Mouse (Mus musculus): Measurements from ENCODE around the gene Gemin7.
A peak's percentile ranks its signal among the peaks of the same experiment; 100 is the strongest.
"Not testable (repeated sequence)": the region's sequence is repeated elsewhere in the genome, so short reads cannot be mapped to it uniquely, and the experiment has no call there.

Gene Gemin7

DNA sequence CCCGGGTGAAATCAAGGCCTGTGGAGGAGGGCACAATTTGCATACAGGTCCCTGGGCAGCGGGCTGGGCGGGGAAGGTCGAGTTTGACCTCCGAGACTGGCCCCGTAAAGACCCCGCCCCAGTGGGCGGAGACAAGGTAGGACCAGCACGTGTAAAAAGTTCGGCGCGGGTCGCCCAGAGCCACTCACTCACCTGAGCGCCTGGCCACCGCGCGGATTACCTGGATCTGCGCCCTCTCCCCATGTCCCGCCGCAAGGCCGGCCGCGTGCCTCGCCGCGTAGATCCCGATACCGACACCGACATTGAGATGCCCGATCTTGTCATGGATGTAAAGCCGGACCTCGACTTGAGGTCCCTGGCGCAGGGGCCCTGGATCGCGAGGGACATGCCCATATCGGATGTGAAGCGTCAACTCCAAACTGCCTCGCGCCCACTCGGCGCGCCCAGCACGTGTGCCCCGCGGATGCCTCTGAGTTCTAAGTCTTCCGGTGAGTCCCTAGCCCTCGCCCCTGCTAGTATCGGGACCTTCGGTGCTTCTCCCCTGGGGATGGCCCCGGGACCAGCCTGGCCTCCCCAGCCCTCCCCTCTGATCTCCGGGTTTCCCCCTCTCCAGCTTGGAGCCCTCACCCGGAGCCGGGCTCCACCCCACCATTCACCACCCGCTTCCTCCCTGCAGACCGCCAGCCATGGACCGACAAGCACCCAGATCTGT lies at the start of gene Gemin7, which contains the start of gene Zfp296:
Gemin7 (minus strand) TSS at position 455 of the 712 bp plus-strand sequence.
Zfp296 (plus strand) TSS at position 147 of the 712 bp plus-strand sequence.
- DNase-seq, result peak; percentile 50 to 51

DNA sequence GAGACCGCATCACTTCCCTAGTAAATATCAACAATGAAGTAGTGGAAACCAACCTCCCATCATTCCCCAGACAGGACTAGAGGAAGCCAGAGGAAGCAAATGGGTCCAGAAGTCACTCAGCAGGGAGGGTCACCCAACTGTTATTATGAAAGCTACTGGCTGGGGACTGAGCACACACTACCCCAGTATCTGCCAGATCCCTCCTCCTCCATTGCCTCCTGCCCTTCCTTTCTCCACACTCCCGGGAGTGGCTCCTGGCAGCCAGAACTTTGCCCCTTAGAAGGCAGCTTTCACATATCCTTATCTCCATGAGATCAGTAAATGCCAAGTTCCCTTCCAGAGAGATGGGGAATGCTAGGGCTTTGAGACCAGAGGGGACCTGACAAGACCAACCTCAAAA lies 46.0 kb upstream of the Gemin7 start:
- DNase-seq, result no peak

DNA sequence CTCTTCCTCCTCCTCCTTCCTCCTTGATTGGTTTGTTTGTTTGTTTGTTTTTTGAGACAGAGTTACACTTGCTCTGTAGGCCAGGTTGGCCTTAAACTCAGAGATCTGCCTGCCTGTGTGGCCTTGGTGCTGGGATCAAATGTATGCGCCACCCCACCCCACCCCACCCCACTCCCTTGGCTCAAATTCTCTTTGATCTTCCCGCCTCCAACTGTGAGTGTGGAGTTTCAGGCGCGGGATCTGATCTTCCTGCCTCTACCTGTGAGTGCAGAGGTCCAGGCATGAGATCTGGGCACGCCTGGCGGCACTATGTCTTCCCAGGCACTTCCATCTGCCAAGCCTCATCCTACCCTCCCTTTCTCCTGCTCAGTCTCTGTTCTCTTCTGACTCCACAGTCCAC lies 44.8 kb upstream of the Gemin7 start:
- DNase-seq, result no peak

DNA sequence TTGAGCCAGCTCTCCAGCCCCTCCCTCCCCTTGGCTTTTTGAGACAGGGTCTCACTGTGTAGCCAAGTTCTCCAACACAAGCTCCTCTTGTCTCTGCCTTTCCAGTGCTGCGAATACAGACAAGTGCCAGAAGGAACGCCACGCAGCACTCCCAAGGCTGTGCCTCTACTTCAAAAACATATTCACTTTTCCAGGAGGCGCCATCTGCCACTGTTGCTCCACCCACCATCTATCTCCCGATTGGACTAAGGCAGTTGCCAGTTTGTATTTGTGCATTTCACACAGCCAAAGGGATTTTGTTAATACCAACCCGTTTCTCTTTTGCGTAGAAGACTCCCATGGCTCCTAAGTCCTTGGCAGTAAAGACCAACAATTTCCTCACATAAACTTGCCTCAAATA lies 43.4 kb upstream of the Gemin7 start:
- DNase-seq, result no peak

DNA sequence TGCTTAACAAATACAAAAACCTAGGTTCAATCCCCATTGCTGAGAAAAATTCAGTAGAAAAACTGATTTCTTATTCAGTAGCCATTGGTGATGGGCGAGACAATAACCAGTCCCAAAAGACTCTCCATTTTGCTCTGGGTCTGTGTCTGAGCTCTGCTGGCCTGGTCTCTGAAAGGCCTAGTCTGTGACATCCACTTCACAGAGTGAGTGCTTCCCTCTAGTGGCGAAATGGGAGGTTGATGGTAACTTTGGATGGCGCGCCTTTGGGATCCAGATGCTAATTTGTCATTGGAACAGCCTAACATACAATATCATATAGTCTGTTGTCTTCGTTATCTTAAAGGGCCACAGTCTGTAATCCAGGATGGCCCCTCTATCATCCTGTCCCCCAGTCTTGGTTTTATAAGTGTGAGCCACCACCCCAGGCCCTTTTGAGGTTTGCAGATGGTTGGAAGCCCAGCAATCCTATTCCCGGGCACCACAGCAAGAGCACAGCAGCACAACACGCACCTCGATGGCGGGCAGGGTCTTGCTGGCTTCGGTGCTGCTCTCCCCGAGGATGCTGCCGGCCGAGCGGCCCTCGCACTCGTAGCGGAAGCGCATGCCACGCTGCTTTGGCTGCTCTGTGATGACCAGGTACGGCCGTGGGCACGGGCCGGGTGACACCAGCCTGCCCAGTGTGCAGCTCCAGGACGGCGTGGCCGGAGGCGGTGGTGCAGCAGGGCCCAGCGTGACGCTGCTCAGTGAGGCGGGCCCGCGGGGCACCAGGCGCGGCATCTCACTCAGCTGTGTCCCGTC lies 41.8 kb upstream of the Gemin7 start:
- peak; percentile 71 to 83 for DNase-seq

DNA sequence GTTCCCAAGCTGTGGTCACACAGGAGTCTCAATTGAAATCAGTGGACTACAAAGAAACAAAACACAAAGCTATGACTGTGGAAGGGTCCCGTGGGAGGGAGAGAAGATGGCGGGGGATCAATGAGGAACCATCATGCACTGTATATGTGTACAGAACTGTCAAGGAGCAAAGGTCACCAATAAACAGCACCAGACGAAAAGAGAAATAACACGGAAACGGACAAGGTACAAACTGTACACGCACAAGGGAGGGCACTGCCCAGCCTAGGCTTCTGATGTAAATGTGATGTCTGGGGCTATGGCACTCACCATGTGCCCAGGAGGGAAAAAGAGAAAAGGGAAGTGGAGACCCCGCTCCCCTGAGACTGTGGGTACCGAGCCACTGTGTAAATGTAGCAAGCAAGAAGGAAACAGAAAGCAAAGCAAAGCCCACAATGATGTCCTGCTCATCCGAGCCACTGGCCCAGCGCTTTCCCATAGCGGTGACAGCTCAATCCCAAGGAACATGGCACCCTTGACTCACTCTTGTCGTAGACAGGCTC lies 37.7 kb upstream of the Gemin7 start:
- no peak for DNase-seq

DNA sequence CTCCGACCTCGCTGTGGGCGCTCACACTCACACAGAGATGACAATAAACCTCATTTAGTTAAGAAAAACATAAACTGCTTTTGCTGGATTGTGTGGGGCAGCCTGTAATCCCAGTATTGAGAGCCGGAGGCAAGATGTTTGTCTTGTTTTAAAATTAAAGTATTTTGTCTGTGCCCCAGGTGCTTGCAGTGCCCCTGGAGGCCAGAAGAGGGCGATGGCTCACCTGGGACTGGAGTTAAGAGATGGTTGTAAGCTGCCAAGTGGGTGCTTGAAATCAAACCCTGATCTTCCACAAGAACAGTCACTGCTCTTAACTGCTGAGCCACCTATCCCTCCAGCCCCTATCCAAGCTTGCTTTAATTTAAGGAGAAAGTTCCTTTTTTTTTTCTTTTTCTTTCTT lies 33.6 kb upstream of the Gemin7 start:
- no peak for DNase-seq

DNA sequence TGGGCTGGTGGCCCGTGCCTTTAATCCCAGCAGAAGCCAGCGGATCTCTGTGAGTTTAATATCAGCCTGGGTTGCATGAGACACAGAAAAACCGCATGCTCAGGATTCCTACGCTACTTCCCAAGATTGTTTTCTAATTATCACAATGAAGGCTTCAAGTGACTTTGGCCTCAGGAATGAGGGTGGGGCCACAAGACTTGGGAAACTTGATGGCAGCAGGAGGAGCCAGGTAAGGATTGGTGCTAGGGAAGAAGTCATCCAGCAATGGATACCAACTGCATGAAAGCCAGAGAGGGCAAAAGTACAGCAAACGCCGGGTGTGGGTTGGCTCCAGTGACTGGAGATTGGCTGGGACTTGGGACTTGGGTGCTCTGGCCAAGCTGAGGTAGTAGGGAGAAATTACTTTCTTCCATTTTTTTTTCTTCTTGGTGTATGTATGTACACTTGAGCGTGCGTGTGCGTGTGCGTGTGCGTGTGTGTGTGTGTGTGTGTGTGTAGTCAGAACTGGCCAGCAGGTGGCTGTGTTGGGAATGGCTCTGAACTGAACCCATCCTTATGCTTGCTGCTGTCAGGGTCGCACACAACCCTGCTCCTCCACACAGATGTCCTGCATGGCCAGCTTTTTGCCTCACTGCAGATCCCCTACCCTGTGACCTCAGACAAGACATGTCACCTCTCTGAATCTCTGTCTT lies 32.4 kb upstream of the Gemin7 start:
- no peak for DNase-seq

DNA sequence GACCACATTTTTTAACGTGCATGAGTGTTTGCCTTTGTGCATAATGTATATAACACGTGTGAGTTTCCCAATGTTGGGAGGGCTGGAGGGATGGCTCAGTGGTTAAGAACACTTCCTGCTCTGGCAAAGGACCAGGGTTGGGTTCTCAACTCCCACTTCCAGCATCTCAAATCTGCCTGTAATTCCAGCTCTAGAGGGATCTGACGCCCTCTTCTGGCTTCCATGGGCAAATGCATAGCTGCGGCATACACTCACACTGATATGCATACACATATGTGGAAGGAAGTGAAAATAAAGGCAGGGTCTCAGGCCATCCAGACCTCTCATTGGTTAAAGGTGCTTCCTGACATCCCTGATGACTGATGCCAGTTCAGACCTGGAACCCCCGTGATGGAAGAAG lies 29.9 kb upstream of the Gemin7 start:
- no peak for DNase-seq

DNA sequence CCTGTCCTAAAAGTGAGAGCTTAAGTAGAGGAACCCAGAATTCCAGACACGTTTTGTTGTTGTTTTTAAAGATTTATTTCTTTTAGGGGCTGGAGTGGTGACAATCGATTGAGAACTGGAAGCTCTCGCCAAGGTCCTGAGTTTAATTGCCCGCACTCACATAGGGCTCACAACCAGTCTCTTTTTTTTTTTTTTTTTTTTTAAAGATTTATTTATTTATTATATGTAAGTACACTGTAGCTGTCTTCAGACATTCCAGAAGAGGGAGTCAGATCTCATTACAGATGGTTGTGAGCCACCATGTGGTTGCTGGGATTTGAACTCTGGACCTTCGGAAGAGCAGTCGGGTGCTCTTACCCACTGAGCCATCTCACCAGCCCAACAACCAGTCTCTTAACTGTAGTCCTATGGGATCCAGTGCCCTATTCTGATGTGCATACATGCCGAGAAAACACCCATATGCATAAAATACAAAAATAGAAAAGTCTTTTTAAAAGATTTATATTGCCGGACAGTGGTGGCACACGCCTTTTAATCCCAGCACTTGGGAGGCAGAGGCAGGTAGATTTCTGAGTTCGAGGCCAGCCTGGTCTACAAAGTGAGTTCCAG lies 27.3 kb upstream of the Gemin7 start:
- DNase-seq, result not testable (repeated sequence)

DNA sequence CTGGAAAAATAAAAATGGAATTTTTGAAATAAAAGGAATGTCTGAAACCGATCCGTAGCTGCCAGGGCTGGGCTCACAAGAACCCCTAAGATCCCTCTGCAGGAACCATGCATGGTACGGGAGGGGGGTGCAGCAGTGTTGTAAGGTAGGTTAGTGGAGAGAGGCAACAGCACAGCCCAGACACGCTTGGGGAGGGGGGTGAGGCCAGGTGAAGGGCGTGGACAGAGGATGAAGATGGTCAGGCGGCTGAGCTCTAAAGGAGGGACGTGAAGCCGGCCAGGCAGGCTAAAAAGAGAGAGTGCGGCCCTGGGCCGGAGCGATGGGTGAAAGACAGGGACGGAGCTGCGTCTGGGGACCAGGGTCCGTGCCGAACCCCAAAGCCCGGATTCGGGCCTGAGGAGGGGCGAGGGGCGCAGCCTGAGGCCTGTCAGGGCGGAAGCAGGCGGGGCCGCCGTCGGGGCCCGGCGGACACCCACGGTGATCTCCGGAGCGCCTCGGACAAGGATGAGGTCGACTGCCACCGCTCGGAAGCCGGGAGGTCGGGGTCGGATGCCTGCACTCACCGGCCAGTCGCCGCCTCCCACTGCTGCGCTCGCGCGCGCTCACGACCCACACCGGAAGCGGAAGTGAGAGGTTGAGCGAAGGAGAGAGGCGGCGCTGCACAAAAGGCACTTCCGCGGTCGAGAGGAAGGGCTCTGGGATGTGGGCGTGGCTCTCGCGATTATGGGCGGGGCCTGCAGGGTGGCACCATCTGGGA lies 26.6 kb upstream of the Gemin7 start, which contains the start of gene Clasrp:
Clasrp (minus strand) TSS at position 638 of the 757 bp plus-strand sequence.
- DNase-seq, result peak; percentile 94 to 98

DNA sequence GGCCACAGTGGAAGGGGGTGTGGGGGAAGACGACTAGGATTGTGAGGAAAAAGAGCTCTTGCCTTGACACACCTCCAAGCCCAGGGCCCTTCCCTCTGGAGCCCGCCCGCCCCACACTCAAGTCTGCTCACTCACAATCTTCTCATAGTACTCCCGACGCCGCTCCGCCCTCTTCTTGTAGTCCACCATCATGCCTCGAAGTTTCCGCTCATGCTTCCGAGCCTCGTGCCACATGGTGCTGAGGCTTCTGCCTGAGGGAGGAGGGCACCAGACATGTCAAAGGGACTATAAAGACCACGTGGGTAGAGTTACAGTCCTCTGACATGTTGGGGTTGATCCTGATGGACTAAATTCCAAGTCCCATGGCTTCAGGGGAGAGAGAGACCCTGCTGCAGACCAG lies 25.7 kb upstream of the Gemin7 start:
- DNase-seq, result no peak

DNA sequence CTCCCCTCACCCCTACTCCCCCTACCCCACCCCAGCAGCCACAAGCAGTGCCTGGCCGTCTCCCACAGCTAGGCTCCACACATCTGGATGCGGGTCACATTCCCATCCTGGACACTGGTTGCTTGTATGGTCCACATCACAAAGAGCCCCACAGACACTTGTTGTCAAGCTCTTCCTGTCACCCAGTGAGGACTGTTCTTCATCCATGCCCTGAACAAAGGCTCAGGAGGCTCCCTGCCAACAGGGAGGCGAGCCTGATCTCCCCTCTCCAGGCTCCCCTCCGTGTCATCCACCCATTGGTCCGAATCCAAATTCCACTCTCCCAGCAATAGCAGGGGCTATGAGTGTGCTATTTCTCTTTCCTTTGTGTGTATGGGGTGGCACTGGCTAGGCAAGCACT lies 23.2 kb upstream of the Gemin7 start:
- no peak for DNase-seq

DNA sequence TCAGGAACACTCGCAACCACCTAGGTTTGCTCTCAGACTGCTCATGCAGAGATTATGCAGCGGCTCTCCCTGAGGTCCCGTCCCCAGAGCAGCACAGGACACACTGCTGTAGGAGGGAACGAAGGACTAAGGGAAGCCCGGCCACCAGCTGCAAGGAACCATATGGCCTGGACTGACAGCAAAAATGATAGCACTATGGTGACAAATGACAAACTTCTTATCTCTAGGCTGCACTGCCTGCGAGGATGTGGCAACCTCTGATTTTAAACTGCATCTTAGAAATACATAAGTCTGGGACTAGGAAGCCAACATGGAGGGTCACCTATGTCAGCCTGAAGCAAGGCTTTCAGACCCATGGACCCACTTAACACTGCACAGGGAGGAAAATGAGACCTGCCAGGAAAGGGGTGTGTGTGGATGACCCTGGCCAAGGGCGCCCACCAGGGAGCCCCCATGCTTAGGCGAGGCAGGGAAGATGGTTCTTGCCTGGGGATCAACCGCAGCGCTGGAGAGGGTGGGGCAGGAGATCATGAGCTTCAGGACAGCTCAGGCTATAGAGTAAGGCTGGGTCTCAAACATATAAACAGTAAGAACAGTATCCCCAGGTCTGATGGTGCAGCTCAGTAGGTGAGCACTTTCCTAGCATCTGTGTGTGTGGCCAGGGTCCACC lies 15.8 kb upstream of the Gemin7 start:
- no peak for DNase-seq

DNA sequence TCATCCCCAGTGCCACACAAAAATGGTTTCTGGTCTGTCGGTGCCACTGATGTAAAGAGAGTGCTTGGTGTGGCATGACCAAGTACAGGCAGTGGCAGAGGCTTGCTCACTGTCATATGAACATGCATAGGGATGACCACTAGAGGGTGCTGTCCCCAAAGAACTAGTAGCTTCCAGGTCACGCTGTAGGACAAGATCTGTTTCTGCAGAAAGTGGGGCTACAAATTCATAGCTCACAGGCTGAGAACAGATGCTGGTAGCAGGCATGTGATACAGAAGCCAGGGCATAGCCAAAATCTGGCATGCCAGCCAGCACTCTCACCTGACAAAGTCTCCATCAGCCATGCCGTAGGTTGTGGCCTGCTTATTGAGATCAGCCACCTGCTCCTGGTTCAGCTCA lies 12.5 kb upstream of the Gemin7 start:
- DNase-seq, result peak; percentile 75 to 88

DNA sequence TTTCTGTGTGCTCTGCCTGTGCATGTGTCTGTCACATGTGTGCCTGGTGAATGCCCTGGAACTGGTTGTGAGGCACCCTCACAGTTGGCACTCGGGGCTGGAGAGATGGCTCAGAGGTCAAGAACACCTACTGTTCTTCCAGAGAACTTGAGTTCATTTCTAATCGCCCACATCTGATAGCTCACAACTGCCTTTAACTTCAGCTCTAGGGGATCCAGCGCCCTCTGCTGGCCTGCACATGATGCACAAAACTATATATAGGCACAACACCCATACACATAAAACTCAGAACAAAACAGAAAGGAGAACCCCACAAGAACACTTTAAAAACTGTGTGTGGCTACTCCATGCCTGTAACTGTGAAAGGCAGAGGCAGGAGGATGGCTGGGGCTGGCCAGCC lies 11.8 kb upstream of the Gemin7 start:
- peak; percentile 46 to 64 for DNase-seq

DNA sequence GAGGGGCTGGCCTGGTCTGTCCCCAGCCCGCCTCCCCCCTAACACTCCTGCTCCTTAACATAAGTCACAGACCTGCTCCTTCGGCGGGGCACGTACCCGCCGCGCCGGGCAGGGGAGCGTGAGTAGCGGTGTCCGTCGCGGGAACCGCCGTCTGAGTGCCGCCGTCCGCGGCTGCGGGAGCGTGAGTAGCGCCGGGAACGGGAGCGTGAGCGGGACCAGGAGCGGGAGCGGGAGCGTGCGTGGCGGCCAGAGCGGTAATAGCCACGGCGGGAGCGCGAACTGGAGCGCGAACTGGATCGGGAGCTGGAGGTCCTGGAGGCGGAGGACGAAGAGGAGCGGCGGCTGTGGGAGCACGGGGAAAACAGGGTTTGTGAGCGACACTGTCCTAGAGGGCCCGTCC lies 8.9 kb upstream of the Gemin7 start:
- no peak for DNase-seq

DNA sequence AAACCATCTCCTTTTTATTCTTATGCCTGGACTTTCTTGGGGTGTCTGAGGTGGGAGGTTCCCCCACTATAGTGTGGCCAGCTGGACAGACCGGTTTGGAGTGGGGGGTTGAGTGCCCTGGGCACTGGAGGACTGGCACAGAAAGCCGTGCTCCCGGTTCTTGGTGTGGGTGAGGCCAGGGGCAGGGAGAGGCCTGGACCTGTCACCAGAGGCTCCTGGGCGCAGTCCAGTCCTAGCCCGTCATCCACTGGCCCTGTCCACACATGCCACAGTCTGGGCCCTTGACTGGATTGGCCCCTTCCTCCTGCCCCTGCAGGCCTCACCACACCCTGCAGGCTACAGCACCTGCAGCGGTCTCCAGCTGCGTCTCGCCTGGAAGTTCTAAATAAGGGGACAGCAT lies 3.2 kb upstream of the Gemin7 start:
- DNase-seq, result no peak

DNA sequence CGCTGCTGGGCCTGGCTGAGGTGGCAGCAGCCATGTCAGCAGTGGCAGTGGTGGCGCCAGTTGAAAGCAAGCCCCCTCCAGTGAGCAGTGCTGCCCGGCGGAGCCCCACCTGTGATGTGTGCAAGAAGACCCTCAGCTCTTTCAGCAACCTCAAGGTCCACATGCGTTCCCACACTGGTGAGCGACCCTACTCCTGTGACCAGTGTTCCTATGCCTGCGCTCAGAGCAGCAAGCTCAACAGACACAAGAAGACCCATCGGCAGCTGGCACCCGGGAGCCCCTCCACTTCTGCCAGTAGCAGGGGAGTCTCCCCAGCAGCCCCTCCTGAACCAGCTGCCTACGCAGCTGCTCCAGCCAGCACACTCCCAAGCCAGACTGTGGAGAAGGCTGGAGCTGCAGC lies 2.4 kb upstream of the Gemin7 start:
- no peak for DNase-seq

DNA sequence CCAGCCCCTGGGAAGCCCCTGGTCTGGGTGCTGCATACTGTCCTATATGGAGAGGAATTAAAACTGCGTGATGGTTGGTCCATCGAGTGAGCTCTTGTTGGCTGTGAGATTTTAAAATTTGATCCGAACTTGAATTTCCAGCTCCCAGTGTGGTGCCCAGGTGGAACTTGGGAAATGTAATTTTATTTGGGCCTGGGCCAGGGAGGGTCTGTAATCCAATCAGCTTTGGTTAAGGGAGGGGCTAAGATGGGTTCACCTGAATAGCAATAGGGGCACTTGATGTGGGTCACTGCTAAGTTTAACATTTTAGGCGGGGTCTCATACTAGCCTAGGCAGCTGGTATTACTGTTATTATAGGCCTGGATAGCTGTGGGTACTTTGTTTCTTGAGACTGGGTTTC lies 1.0 kb upstream of the Gemin7 start:
- no peak for DNase-seq

DNA sequence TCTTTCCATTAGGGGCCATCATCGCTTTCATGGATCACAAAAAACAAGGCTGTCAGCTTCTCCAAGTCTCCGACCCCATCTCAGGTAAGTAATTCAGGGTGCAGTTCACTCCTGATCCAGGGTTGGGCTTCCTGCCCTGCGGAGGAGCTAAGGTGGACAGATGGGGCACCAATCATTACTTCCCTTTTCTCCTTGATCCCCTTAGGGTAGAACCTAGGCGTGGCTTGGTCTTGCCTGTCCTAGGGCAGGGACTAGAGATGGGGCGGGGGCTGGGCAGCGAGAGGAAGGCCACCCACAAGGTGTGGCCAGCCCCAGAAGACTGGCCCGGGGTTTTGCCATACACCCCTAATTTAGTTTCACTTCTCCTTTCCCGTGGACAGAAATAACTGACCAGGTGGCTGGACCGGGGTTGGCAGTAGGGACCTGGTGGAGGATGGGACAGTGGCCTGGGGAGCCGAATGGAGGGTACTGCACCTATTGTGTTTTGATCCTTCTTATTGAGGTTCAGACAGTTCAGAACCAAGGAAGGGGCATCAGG lies 551 bp upstream of the Gemin7 start:
- peak; percentile 47 to 62 for DNase-seq
